Mouse (Mus musculus): ENCODE data around the gene Mcm3ap.

Mcm3ap gene

DNA sequence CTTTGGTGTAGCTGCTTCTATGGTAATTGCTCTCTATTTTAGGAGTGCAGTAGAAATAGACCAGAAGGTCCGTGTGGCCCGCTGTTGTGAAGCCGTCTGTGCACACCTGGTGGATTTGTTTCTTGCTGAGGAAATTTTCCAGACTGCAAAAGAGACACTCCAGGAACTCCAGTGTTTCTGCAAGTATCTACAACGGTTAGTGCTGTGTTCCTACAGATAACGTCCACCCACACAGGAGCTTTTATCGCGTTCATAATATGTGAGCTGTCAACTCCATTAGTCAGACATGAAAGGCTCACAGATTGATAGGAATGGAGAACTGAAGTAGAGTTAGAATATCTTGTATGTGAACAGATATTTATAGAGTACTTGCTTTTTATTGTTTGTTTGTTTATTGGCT is 27.6 kb downstream of the Mcm3ap start:
- no peak for DNase-seq

DNA sequence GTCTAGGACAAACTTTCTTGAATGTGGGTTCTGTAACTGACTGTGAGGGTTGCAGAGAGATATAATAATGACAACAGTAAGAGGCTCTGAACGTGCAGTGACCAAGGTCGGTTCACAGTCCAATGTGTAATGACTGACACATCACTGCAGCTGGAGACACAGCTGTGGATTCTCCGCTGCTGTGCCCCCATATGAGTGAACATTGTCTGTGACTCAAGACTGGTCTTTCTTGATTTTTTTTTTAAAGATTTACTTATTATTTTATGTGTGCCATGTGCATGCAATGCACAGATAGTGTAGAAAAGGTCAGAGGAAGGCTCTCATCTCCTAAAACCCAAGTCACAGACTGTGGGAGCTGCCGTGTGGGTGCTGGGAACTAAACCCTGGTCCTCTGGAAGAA is 28.8 kb downstream of the Mcm3ap start:
- DNase-seq, result no peak

DNA sequence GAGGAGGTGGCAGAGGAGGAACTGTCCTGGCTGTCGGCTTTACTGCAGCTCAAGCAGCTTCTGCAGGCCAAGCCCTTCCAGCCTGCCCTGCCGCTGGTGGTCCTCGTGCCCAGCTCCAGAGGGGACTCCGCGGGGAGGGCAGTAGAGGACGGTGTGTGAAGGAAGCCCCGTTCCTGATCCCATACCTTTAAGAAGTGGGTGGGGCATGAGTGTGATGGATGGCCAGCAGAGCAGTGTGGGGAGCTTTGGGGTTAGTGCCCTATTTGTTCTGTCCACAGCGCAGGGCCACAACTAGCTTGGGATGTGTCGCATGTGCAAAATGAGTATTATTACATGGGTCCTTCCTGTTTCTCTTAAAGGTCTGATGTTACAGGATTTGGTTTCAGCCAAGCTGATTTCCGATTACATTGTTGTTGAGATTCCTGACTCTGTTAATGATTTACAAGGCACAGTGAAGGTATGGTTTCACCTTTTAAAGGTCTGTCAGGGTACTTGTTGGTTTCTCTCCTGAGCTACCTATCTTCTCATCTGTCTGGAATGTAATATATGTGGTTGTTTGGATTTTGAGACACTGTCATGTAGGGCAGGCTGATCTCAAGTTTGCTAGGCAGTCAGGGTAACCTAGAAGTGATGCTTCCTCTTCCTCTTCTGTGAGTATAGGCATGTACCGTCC is 35.7 kb downstream of the Mcm3ap start:
- DNase-seq, result no peak

DNA sequence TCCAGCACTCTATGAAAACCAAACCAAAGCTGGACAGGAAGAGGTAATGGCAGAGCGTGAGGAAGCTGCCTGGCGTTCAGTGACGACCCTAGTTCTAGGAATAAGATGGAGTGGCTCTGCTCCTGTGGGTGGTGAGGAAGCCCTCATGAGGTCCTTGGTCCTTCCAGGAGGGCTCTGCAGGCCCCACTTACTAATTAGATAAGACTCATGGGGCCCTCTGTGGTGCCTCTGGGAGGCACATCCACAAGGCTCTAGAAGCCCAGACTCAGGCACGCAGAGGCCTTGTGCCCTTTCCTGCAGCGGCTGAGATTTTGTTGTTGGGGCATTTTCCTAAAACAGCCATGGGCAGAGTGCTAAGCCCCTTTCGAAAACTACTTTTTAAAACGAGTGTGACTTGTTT is 37.1 kb downstream of the Mcm3ap start:
- DNase-seq, result no peak

DNA sequence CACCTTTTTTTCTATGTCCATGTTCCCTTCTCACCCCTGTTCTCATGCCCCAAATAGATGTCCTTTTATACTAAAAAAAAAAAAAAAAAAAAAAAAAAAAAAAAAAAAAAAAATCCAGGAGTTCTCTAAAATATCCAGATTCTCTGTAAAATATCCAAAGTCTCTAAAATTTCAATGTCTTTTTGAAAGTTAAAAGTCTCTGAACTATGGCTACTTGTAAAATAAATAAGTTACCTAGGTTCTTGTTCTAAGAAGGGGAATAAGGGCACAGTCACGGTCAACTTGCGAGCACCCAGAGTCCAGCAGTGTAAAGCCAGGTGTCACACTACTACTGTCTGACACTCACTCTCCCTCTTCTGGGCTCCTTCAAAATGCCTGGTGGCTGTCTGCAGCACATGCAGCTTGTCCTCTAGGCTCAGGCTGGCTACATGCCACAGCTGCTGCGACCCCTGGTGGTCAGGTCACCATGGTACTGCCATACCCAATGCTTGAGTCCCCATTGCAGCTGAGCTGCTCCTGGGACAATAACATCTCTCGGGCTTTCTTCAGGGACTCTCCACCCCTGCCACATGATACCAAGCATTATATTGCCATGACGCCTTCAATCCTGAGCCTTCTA is 44.3 kb downstream of the Mcm3ap start:
- DNase-seq, result peak; percentile 62 to 89

DNA sequence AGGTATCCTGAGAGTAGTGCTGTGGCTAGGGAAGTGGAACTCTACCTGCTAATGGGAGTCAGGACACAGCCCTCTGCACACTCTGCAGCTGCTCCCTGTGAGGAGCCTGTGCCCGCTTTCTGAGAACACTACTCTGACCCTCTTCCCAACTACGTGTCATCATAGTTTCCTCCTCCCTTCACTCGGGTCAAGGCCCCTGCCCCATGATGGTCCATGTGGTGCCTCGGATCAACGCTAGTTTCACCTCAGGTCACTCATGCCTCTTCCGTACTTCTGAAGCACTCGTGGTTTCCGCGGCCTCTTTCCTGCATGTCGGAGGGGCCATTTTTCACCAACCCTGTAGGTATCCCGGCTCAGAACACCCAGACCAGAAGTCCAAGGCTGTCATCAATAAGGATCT is 62.2 kb downstream of the Mcm3ap start:
- DNase-seq, result no peak

DNA sequence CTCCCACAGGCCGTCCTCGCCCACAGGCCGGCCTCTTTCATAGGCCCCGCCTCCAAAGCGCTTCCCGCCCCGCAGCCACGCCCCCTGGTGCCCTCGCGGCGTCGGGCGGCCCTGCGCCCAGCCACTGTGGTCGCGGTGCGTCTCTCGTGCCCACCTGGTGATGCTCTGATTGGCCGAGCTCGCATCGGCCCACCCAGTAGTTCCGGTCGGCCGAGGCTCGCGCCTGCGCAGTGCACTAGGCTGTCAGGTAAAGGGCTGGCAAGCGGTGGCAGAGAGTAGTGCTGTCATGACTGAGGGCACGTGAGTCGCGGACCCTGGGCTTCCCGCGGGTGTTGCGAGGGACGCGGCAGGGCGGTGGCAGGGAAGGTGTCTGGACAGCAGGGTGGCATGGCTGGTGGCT is 62.6 kb downstream of the Mcm3ap start, which contains the start of gene Lss:
Gene Lss (plus strand): TSS at position 214 of the 400 bp plus-strand sequence.
- DNase-seq, result peak; percentile 97 to 98

DNA sequence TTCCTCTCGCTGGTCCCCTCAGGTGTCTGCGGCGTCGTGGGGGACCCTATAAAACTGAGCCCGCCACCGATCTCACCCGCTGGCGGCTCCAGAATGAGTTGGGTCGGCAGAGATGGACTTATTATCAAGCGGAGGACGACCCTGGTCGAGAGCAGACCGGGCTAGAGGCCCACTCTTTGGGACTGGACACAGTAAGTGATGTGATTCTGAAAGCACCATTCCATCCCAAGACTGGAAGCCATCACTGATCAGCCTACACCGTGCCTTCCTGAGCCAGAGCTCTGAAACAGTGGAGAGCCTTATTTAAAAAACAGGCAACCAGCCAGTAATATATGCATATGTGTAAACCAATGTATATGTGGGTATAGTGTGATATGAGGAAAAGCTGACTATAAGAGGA is 63.1 kb downstream of the Mcm3ap start:
- DNase-seq, result no peak

DNA sequence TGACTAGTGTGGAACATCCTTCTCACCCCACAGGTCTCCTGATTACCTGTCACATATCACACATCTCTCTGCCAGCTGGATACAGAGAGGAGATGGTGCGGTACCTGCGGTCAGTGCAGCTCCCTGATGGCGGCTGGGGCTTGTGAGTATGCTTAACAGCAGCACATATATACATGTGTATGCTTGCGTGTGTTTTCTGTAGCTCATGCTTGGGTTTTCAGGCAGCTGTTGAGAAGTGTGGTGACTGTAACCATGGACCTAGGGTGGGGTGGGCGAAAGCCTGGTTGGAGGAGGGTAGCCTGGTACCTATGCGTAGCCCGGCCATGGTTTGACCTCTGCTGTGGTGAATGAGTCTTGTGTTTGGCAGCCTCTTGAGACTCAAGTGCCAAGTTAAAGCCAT is 66.8 kb downstream of the Mcm3ap start:
- DNase-seq, result no peak

DNA sequence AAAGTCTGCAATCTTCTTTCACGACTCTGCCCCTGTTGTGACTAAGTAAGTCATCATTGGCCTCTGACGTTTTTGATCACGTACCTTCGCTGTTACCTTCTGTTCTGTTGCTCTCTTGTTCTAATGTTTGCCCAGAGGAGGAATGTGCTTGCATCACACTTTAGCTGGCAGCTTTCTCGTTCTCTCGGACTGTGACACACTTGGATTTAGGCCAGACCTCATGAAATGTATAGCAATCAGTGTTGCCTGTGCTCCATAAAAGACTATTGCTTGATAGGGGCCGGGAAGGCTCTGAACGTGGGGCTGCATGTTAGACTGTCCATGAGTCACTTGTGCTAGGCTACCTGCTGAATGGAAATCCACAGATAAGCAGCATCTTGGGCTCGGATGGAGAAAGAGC is 68.9 kb downstream of the Mcm3ap start:
- DNase-seq, result peak in 1 of 2 experiments; percentile 6

DNA sequence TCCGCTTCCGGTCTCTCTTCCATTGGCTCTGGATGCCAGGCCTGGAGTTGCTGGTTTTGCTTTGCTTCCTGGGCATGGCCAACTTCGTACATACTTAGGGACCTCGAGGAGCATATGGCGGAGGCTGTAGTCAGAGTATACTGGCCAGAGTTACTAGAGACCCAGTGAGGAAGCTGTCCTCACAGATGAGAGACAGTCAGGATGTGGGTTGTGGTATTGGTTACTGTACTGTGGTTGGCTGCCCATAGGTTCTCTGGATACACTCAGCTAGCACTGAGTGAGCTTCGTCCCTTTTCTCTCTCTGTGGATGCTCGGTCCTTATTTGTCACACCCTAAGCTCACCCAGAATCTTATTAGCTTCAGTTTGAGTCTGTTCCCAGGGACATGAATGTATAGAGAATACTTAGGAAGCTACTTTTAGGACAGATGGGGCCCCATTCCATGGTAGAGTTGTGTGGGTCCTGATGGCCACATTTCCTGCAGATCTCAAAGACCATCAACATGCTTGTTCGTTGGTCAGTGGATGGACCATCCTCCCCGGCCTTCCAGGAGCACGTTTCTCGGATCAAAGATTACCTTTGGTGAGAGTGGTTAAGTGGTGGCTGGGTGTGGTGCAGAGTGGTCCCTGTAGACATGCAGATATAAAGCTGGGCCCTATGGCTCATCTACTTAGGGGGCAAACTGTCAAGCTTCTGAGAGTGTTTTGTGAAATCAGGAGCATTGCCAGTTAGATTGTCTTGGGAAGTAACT is 72.8 kb downstream of the Mcm3ap start:
- no peak for DNase-seq

DNA sequence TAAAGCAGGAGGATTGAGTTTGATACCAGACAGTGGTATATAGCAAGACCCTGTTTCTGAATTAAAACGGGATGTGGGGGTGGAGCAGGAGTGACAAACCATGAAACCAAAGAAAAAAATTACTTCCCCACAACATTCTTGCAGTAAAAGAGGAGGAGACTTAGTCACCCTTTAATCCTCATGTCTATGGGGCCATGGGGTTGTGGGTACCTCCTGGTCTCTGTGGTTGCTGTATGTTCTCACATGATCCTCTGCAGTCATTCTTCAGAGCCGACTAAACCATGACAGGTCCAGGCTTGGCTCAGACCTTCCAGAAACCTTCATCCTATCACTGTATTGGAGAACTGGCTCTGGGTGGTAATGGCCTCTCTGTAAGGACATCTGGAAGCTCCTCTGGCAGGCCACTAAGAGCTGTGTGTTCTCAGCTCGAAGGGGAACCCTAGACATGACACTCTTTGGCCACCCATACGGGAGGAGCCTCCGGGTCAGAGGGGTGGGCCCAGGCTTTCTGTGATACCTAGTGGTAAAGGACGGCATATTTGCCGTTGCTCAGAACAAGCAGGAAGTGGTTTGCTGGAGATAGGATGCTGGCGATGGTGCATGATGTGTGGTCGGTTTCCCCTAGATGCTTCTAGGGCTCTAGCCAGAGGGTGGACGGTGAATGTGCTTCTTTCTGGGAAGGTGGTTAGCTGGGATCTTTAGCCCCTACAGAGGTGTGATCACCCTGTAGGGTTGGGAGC is 74.1 kb downstream of the Mcm3ap start:
- DNase-seq, result no peak

DNA sequence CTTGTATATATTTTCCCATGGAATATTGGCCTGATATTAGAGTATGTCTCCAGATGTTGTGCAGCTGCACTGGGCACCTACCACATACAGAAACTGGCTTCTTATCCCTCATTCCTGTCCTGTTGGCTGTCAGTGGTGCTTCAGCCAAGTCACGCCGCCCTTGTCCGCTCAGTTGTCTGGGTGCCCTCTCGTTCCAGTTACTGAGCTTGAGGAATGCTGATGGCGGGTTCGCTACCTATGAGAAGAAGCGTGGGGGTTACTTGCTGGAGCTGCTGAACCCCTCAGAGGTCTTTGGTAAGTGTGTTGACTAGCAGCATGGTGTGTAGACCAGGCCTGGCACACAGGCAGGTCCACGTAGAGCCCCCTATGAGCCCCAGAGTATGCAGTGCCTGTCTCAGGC is 77.8 kb downstream of the Mcm3ap start:
- DNase-seq, result peak; percentile 29 to 38

DNA sequence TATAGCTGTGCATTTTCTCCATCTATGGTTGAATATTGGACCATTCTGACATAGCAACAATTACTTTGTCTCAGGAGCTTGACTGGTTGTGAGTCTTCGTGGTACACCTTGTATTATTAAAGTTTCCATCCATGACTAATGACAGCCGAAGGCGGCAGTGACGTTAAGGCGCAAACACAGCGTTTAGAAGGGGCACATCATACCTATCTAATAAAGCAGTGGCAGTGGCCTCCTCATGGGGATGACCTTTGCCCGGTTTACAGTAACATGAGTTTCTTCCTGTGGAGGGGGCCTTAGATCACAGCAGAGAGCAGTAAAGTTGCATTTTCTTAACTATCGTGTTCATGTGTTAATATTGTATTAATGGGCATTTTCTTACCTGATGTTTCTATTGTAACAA is 79.5 kb downstream of the Mcm3ap start:
- DNase-seq, result no peak

DNA sequence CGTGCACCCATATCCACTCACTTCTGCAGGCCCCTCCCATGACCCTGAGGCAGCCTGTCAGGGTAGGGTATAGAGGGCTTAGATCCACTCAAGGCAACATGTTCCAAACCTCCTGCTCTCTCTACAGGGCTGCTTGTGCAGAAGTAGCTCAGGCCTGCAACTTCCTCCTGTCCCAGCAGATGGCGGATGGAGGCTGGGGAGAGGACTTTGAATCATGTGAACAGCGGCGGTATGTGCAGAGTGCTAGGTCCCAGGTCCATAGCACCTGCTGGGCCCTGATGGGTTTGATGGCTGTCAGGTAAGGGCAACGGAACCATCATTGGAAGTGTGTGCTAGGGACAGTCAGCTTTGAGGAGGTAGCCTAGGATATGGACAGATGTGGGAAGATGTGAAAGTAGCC is 81.7 kb downstream of the Mcm3ap start:
- DNase-seq, result peak; percentile 6 to 43

DNA sequence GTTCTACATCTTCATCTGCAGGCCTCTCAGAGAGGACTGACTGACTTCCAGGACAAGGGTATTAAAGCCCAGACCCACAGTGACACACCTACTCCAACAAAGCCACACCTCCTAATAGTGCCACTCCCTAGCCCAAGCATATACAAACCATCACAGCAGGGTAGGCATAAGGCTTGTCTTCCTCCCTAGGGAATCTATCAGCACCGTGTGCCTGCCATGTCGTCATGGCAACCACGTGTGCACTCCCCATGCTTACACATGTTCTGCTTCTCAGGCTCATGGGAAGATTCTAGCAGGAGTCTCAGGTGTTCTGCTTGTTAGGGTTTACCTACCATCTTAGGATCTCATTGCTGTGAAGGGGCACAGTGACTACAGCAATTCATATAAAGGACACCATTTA is 82.8 kb downstream of the Mcm3ap start:
- DNase-seq, result no peak

DNA sequence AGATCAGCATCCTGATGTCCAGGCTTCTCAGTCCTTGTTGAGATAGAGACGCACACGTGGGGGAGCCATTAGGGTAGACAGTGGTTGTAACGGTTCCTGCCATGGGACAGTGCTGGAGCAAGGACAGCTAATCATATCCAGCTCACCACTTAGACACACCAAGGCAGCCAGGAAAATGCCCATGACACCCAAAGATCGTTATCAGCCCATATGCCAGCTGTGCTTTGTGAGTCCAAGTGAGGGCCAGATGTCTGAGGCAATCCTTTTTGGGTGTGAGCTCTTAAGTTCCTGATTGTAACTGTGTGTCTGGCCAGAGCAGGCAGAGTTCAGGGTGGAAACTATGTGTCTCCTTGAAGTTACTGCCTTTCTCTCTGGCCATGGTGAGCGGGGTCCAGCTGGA is 85.3 kb downstream of the Mcm3ap start:
- no peak for DNase-seq

DNA sequence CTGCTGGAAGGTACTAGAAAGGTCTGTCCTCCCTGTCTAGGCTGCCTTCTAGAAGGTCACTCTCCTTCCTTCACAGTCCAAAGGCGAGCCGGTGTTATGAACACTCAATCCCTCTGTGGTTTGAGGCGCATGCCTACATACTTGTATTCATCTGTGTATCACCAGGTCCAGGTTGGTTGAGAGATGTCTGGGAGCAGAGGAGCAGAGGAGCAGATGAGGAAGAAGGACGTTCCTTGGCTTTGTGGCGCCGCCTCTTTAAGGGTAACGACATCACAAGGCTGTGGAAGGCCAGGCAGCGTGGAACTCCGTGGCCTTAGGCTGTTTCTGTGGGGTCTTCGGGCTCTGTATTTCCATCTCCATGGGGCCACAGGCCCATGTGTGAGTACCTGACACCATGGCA is 93.2 kb downstream of the Mcm3ap start, which contains the start of gene Spatc1l:
Gene Spatc1l (plus strand): TSS at position 301 of the 400 bp plus-strand sequence.
- no peak for DNase-seq
